Mouse (Mus musculus): ENCODE measurements at regions not wholly inside any gene's neighbourhood (a gene's known extent, or its start where the extent isn't known, plus 50 kb on each side); places are given as distances from the start of the nearest gene placed in this dataset.
A peak's percentile ranks its signal among the peaks of the same experiment; 100 is the strongest.

DNA sequence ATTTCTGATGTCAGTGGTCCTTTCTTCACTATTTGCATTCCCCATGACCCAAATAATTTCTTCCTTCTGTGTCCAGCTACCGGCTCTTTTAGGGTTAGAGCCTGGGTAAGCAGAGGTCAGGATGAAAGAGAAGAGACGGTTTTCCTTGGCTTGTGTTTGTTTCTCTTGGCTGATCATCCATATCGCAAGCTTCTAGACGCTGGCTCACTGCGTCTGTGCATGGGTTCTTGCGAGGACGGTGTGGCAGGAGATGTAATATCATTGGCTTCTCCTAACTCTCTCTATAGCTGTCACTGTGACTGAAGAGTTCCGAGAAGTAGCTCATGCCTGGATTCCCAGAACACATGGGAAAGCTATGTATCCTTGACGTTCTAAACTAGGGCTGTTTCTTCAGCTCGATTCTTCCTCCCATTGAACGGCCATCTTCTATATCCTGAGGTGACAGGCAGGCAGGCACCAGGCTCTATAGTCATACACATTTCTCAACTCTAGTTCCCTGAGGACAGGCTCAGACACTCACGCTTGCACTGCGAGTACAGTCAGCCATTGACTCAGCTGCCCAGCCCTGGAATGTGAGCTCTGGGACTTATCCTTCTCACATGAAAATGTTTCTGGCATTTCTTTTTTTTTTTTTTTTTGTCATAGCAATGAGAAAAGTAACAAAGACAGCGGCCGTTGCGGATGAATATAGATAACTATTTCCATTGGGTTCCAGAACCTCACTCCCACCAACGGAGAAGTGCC is 85.0 kb downstream of the Bach1 start:
- DNase-seq (ENCODE audit: low spot score), result no peak

DNA sequence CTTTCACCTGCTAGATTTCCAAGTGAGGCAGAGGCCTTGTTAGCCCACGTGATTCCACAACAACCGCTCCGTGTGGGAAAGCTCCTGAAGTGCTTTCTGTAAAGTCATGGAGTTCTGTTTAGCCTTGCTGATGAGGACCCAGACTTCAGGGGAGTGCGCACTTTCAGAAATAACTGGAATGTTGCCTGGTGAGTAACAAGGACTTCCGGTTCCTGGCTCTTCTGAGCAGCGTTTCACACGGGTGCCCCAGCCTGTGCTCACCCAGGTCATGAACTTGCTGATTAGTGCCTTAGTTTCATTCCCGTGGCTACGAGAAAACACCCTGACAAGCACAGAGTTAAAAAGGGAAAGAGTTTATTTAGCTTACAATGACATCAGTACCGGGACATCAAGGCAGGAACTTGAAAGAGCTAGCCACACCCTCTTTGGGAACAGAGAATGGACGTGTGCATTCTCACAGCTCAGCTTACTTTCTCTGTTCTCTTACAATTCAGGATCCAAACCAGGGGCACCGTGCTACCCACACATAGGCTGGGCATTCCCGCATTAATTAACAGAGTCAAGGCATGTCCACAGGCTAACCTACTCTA is 85.8 kb downstream of the Bach1 start:
- no peak for DNase-seq (ENCODE audit: low spot score)

DNA sequence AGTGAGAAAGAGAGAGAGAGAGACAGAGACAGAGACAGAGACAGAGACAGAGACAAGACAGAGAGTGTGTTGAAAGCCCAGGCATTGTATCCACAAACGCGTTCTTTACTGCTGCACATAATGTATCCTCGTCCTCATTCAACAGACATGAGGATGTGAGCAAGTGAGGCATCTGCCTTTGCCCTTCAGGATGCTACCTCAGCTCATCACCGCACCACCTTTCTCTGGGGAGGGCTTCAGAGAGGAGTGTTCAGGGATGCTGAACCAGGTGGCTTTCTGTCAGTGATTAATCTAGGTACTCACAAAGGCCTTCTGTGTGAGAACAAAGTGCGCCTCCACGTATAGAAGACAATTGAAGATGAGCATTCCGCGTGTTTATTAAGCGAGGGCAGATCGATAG is 90.8 kb downstream of the Bach1 start:
- DNase-seq (ENCODE audit: low spot score), result no peak

DNA sequence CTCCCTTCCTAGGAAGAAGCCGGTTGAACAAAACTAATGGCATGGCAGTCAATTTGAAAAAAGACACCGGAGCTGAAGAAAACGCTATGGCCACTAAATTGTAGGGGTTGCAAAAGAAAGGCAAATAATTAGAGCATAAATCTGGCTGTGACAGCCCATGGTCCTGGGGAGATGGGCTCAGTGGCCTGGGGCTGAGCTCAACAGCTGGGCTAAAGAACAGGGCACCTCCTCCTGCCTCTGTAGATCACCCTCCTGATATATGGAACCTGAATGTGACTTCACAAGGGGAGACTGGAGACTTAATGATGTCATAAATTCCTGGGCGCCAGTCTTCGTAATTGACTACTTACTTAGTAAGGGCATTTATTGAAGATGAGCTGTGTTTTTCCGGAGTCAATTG is 91.2 kb downstream of the Bach1 start:
- DNase-seq (ENCODE audit: low spot score), result no peak

DNA sequence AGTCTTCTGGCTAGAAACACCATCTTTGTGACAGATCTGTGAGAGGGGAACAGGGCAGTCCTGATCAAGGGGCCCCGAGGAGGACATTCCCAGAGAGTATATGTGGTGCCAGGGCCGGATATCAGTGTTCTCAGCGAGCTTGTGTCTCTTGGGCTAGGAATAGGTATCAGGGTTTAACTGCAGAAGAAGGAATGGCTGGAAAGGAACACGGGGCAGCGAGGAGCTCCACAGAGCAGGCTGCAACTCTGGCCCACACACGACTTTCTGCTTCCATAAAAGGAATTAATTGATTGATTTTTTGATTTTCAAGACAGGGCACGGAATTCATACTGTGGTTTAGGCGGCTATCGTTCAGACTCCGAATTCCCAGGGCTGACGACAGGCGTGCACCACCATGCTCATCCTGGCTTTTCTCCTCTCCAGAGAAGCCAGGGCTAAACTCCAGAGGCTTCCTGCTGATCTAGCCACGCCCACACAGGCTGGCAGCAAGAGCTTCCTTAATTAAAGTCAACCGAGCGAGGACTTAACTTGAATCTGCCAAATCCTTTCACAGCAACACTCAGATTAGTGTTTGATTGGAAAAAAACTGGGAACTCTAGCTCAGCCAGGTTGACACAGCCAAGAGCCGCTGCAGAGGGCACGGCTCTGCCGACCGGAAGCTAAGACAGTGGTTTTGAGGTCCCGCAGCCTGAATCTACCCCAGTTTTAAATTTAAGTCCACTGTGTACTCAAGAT is 97.9 kb downstream of the Bach1 start:
- DNase-seq (ENCODE audit: low spot score), result no peak

DNA sequence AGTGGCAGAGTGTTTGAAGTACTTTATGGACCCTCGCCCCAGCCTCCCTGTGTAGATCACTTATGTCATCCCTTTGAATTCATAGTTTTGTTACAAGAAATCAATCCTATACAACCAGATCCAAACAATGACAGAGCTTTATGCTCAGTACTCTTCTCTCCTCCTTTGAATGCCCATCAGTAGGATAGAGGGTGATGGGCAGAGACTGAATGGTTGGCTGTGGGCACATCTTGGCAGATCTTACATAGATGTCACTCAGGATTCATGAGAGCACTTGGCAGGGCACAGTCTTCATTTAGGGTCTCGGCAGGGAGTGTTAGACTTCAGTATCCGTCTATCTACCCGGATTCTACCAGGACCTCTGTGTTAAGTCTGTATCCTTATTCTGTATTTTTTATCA is 103.6 kb downstream of the Bach1 start:
- DNase-seq (ENCODE audit: low spot score), result no peak

DNA sequence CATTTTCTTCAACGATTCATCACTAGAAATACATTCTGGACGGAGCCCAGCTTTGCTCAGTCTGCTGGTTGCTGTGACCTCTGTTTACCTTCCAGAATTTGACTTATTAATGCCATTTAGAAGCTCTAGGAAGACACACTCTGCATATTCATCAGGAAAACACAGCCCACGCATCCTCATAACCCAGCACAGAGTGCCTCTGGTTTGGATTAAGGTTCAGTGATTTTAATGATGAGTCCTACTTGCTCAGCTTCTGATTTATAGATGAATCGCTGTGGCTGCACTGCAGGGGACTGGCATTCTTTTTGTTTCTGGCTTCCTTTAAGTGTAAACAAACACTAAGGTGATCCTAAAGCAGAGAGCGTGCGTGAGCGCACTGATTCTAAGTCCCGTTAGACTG is 118.8 kb downstream of the Bach1 start:
- no peak for DNase-seq (ENCODE audit: low spot score)

DNA sequence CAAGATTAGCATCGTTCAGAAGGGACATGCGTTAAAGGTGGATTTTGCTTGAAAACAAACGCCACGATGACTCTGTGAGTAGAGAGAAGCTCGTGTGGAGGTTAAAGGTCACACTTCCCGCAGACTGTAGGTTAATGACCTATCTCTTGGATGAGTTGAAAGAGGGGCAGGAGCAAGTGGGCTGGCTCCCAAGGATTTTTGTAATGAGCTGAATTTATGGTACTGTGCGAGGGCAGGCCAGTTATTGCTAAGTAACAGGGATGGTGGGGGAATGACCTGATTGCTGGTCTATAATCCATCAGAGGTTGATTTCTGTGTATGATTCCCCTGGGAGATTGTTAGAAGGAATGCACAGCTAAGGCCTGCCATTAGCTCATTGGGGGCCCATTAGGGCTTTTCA is 135.6 kb downstream of the Bach1 start:
- no peak for DNase-seq (ENCODE audit: low spot score)

DNA sequence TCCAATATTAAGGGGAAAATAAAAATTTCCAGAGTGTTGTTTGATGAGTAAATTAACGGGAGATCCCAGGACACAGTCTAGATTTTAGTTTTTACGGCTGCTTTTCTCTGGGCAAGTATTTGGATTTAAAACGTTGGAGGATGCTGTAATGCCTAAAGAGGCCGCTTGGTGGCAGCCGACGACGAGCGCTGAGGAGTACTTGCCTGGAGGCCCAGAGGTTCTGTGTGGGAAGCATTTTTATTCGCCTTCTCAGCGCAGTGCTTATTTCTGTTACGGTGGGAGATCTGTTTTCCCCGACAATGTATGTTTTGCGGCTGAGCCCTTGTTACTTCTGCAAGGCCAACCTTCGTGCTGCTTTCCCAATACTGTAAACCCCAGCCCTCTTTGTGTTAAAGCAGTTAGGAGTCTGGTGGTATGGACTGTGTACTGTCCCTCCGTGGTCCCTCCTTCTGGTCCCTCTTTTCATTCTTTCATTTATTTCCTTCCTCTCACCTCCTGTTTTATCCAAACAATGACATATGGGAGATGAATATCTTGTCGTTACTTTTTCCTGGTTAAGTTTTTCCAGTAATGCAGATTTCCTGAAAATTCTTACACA is 142.3 kb downstream of the Bach1 start:
- DNase-seq (ENCODE audit: low spot score), result peak; percentile 57
